Mouse (Mus musculus) heart, embryonic 11.5 days (tissue): Measurements from ENCODE around the gene Perp. TPM values are rescaled to one million over a fixed set of nuclear protein-coding genes. Genes with fewer than 3 reads are reported as not detected.

Source experiments
- ATAC-seq: fragments of 200-750 bp; cut with Nextera tagmentation; replicated peaks from 2 replicates; pipeline ENCODE4 v1.8.0; 2017; ENCODE audit warnings: moderate library complexity; ENCODE audit not compliant: insufficient number of reproducible peaks, low FRiP score, low TSS enrichment
- H3K27ac ChIP-seq: fragments of 300-500 bp; sonication (generic); 2 replicates; pipeline ENCODE4 v1.5.1; 2014; ENCODE audit warnings: mild to moderate bottlenecking, low read depth, low read length
- H3K27me3 ChIP-seq: fragments of 300-500 bp; sonication (generic); 2 replicates; pipeline ENCODE4 v1.6.1; 2014; ENCODE audit warnings: mild to moderate bottlenecking, low read length, mixed read lengths; ENCODE audit not compliant: control insufficient read depth, insufficient read depth
- H3K36me3 ChIP-seq: fragments of 300-500 bp; sonication (generic); 2 replicates; pipeline ENCODE4 v1.6.1; 2014; ENCODE audit warnings: mild to moderate bottlenecking, low read length, moderate library complexity, mixed read lengths; ENCODE audit not compliant: control insufficient read depth, insufficient read depth
- H3K4me1 ChIP-seq: fragments of 300-500 bp; sonication (generic); 2 replicates; pipeline ENCODE4 v1.6.1; 2014; ENCODE audit warnings: low read length; ENCODE audit not compliant: control insufficient read depth, insufficient read depth
- H3K4me2 ChIP-seq: fragments of 300-500 bp; sonication (generic); 2 replicates; pipeline ENCODE4 v1.6.1; 2014; ENCODE audit warnings: mild to moderate bottlenecking, moderate library complexity
- H3K4me3 ChIP-seq: fragments of 300-500 bp; sonication (generic); 2 replicates; pipeline ENCODE4 v1.5.1; 2014; ENCODE audit warnings: low read depth, low read length
- H3K9ac ChIP-seq: fragments of 300-500 bp; sonication (generic); 2 replicates; pipeline ENCODE4 v1.6.1; 2014; ENCODE audit warnings: mild to moderate bottlenecking, low read depth, low read length, moderate library complexity
- H3K9me3 ChIP-seq: fragments of 300-500 bp; sonication (generic); replicated peaks from 2 replicates; pipeline ENCODE4 v1.6.1; 2016; ENCODE audit warnings: low read length; ENCODE audit not compliant: control insufficient read depth
- WGBS: fragments of 180-500 bp; shearing (Covaris S2); extraction: QIAGEN DNeasy Blood & Tissue Kit; methylation state at CpG from one replicate; pipeline ENCODE4 v1.1.7; 2014; ENCODE audit not compliant: insufficient replicate concordance; 5-methylcytosine and 5-hydroxymethylcytosine counted together
- polyA plus RNA-seq: library from polyadenylated mRNA; unstranded; fragments of >200 nt; fragmentation: Nextera tagmentation; extraction: Ambion mirVana; gene quantifications from 2 replicates; pipeline ENCODE4 v1.2.1, GENCODE M21; 2014

Perp gene
- polyA plus RNA-seq, result 80.9 and 102 TPM in 2 replicates

GRCm38 (mm10) chr10:18844441-18845286, at the start of gene Perp:
TSS of gene Perp (plus strand) at chr10:18845020.
- ATAC-seq, result peak; percentile 71; the same call in 1 of the 2 replicates
- peak within 1 kb of the TSS; percentile 86 for H3K9ac ChIP-seq
- peak within 1 kb of the TSS; percentile 92 for H3K4me2 ChIP-seq
- no peaks in the 10 kb centered on the region for H3K9me3 ChIP-seq
- H3K4me3 ChIP-seq, result peak within 1 kb of the TSS; percentile 70
- H3K4me1 ChIP-seq, result no peaks in the 10 kb centered on the region; the same call in 1 of the 2 replicates
- no peak within 1 kb of the TSS for H3K27ac ChIP-seq
- H3K27me3 ChIP-seq, result peaks cover 11% of the 10 kb centered on the region
- 2% methylated on average over 50 of the region's 54 CpGs for WGBS
- no peaks in the 10 kb centered on the region for H3K36me3 ChIP-seq

GRCm38 (mm10) chr10:18811751-18812150, 33.1 kb upstream of the Perp start:
- 43% methylated on average over 2 of the region's 2 CpGs for WGBS
- peak; percentile 63 for ATAC-seq
- H3K27ac ChIP-seq, result no peak overlapping the region
- H3K4me1 ChIP-seq, result peaks cover 12% of the 10 kb centered on the region
- H3K9ac ChIP-seq, result no peak overlapping the region
- no peaks in the 10 kb centered on the region for H3K36me3 ChIP-seq
- H3K4me3 ChIP-seq, result no peak overlapping the region
- 0 out of 2 replicates have a peak, but pooled peaks cover 3% of the 10 kb centered on the region for H3K27me3 ChIP-seq
- no peaks in the 10 kb centered on the region for H3K9me3 ChIP-seq
- H3K4me2 ChIP-seq, result no peak overlapping the region

GRCm38 (mm10) chr10:18816560-18816959, 28.3 kb upstream of the Perp start:
- Histone ChIP-seq H3K27me3 (0 out of 2 replicates have a peak, but pooled peaks cover 3% of the 10 kb centered on the region), H3K4me1 (peaks cover 14% of the 10 kb centered on the region), H3K4me2 (no peak overlapping the region), H3K4me3 (no peak overlapping the region), H3K36me3 (no peaks in the 10 kb centered on the region), H3K9ac (no peak overlapping the region), H3K27ac (no peak overlapping the region), H3K9me3 (no peaks in the 10 kb centered on the region)
- ATAC-seq, result 0 out of 2 replicates have a peak, but pooled peaks have one; percentile 67
- 33% methylated on average over 5 of the region's 5 CpGs for WGBS

GRCm38 (mm10) chr10:18825143-18825542, 19.7 kb upstream of the Perp start:
- Histone ChIP-seq H3K4me2 (no peak overlapping the region), H3K9ac (no peak overlapping the region), H3K27ac (no peak overlapping the region), H3K4me3 (no peak overlapping the region), H3K4me1 (no peaks in the 10 kb centered on the region), H3K36me3 (no peaks in the 10 kb centered on the region), H3K9me3 (no peaks in the 10 kb centered on the region), H3K27me3 (no peaks in the 10 kb centered on the region)
- ATAC-seq, result no peak

GRCm38 (mm10) chr10:18826107-18826506, 18.7 kb upstream of the Perp start:
- Histone ChIP-seq H3K9me3 (no peaks in the 10 kb centered on the region), H3K36me3 (no peaks in the 10 kb centered on the region), H3K9ac (no peak overlapping the region), H3K4me1 (no peaks in the 10 kb centered on the region), H3K4me2 (no peak overlapping the region), H3K4me3 (no peak overlapping the region), H3K27ac (no peak overlapping the region), H3K27me3 (no peaks in the 10 kb centered on the region)
- no peak for ATAC-seq
- WGBS, result 75% methylated on average over 2 of the region's 2 CpGs

- H3K27me3 ChIP-seq, result no peaks in the 10 kb centered on the region
- H3K9ac ChIP-seq, result no peak overlapping the region
- no peaks in the 10 kb centered on the region for H3K9me3 ChIP-seq
- 37% methylated on average over 2 of the region's 2 CpGs for WGBS
- no peak overlapping the region for H3K27ac ChIP-seq
- no peak overlapping the region for H3K4me2 ChIP-seq
- no peaks in the 10 kb centered on the region; the same call in 1 of the 2 replicates for H3K4me1 ChIP-seq
- no peak for ATAC-seq
- H3K36me3 ChIP-seq, result no peaks in the 10 kb centered on the region
- no peak overlapping the region for H3K4me3 ChIP-seq
These were observed 16.9 kb upstream of the Perp start for GRCm38 (mm10) chr10:18827936-18828335.

- Histone ChIP-seq H3K4me2 (no peak overlapping the region), H3K9ac (no peak overlapping the region), H3K36me3 (no peaks in the 10 kb centered on the region), H3K4me3 (no peak overlapping the region), H3K27ac (no peak overlapping the region), H3K27me3 (no peaks in the 10 kb centered on the region), H3K4me1 (no peaks in the 10 kb centered on the region; the same call in 1 of the 2 replicates), H3K9me3 (no peaks in the 10 kb centered on the region)
- WGBS, result 71% methylated on average over 4 of the region's 4 CpGs
- no peak for ATAC-seq
These were observed 14.5 kb upstream of the Perp start for GRCm38 (mm10) chr10:18830359-18830758.

GRCm38 (mm10) chr10:18831823-18832222, 13.0 kb upstream of the Perp start:
- H3K27ac ChIP-seq, result no peak overlapping the region
- no peak overlapping the region; the same call in 1 of the 2 replicates for H3K4me2 ChIP-seq
- no peaks in the 10 kb centered on the region for H3K36me3 ChIP-seq
- ATAC-seq, result no peak
- H3K4me1 ChIP-seq, result no peaks in the 10 kb centered on the region; the same call in 1 of the 2 replicates
- H3K4me3 ChIP-seq, result no peak overlapping the region
- H3K27me3 ChIP-seq, result no peaks in the 10 kb centered on the region
- WGBS, result 41% methylated on average over 7 of the region's 7 CpGs
- H3K9ac ChIP-seq, result no peak overlapping the region
- H3K9me3 ChIP-seq, result no peaks in the 10 kb centered on the region
